Mouse (Mus musculus) ES-Bruce4 (cell line): ENCODE data around the gene Slc35f1. TPM values are rescaled to one million over a fixed set of nuclear protein-coding genes. Genes with fewer than 3 reads are reported as not detected.
A peak's percentile ranks its signal among the peaks of the same experiment; 100 is the strongest.

Source experiments
- H3K27ac ChIP-seq: 2 replicates; pipeline ENCODE4 v1.5.1; 2012; ENCODE audit warnings: low read length, inconsistent platforms; ENCODE audit not compliant: insufficient read depth
- H3K27me3 ChIP-seq: 2 replicates; pipeline ENCODE4 v1.6.1; 2012; ENCODE audit warnings: mild to moderate bottlenecking, low read length, inconsistent platforms; ENCODE audit not compliant: control insufficient read depth, poor library complexity, insufficient read depth, severe bottlenecking
- H3K36me3 ChIP-seq: 2 replicates; pipeline ENCODE4 v1.6.1; 2012; ENCODE audit warnings: inconsistent platforms, mild to moderate bottlenecking, low read length, moderate library complexity; ENCODE audit not compliant: control insufficient read depth, poor library complexity, insufficient read depth, severe bottlenecking
- H3K4me1 ChIP-seq: one replicate; pipeline ENCODE4 v1.8.1; 2011; ENCODE audit warnings: low read length; ENCODE audit not compliant: control insufficient read depth, insufficient read depth
- H3K4me3 ChIP-seq: 2 replicates; pipeline ENCODE4 v1.5.1; 2011; ENCODE audit warnings: low read depth, mild to moderate bottlenecking, low read length
- H3K9ac ChIP-seq: 2 replicates; pipeline ENCODE4 v1.6.1; 2012; ENCODE audit warnings: low read depth, mild to moderate bottlenecking, inconsistent platforms; ENCODE audit not compliant: poor library complexity, severe bottlenecking
- H3K9me3 ChIP-seq: replicated peaks from 2 replicates; pipeline ENCODE4 v1.6.1; 2012; ENCODE audit warnings: mild to moderate bottlenecking, low read length, inconsistent platforms; ENCODE audit not compliant: control insufficient read depth, poor library complexity, insufficient read depth, severe bottlenecking
- CTCF ChIP-seq: IDR thresholded peaks from one replicate; pipeline ENCODE4 v1.8.1; 2011; ENCODE audit warnings: low read depth, low read length
- EP300 ChIP-seq: IDR thresholded peaks from 2 replicates; pipeline ENCODE4 v1.6.1; 2011; ENCODE audit warnings: low read depth, low read length; ENCODE audit not compliant: insufficient read depth
- POLR2A ChIP-seq: IDR thresholded peaks from one replicate; pipeline ENCODE4 v1.8.1; 2011; ENCODE audit warnings: low read length; ENCODE audit not compliant: insufficient read depth
- polyA plus RNA-seq: library from polyadenylated mRNA; stranded (reverse); fragments of >200 nt; gene quantifications from 2 replicates; pipeline ENCODE4 v1.2.4, GENCODE M21; 2011; ENCODE audit warnings: low read depth; ENCODE audit not compliant: missing spikeins, insufficient read depth, insufficient read length

The Slc35f1 gene
- polyA plus RNA-seq, 1 experiment, result 1.1 TPM

DNA sequence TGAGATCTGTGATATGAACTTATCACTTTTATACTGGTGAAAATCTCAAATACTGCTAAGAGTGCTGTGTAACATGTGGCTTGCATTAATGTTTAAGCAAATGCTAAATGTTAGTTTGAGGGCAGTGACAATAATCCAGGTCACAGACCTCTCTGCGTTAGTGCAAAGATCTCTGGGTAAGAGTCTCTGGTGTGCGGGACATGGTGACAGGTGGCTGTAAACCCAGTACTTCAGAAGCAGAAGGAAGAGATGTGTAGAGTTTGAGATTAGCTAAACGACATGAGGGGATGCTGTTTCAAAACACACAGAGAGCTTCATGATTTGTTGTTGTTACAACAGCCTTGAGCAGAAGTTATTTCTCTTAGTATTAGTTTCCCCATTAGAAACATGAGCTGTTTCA lies 406.1 kb downstream of the Slc35f1 start:
- no peaks in the 10 kb centered on the region for H3K27me3 ChIP-seq
- H3K9me3 ChIP-seq, result no peaks in the 10 kb centered on the region
- no peaks in the 10 kb centered on the region for H3K36me3 ChIP-seq
- H3K27ac ChIP-seq, result no peak overlapping the region
- no peak overlapping the region for H3K9ac ChIP-seq
- no peak for TF ChIP-seq POLR2A
- TF ChIP-seq CTCF, result no peak
- TF ChIP-seq EP300, result no peak
- H3K4me3 ChIP-seq, result no peak overlapping the region
- H3K4me1 ChIP-seq, result no peaks in the 10 kb centered on the region

GRCm38 (mm10) chr10:53100881-53101280 lies 410.5 kb downstream of the Slc35f1 start:
- H3K27ac ChIP-seq, result no peak overlapping the region
- no peaks in the 10 kb centered on the region for H3K36me3 ChIP-seq
- H3K9ac ChIP-seq, result no peak overlapping the region
- H3K9me3 ChIP-seq, result no peaks in the 10 kb centered on the region
- H3K4me1 ChIP-seq, result no peaks in the 10 kb centered on the region
- H3K27me3 ChIP-seq, result no peaks in the 10 kb centered on the region
- H3K4me3 ChIP-seq, result no peak overlapping the region
- TF ChIP-seq CTCF (no peak), EP300 (no peak), POLR2A (no peak)

GRCm38 (mm10) chr10:53101412-53101811 lies 411.1 kb downstream of the Slc35f1 start:
- H3K9me3 ChIP-seq, result no peaks in the 10 kb centered on the region
- no peaks in the 10 kb centered on the region for H3K36me3 ChIP-seq
- TF ChIP-seq EP300 (no peak), CTCF (no peak), POLR2A (no peak)
- H3K4me1 ChIP-seq, result no peaks in the 10 kb centered on the region
- no peaks in the 10 kb centered on the region for H3K27me3 ChIP-seq
- no peak overlapping the region for H3K4me3 ChIP-seq
- H3K27ac ChIP-seq, result no peak overlapping the region
- H3K9ac ChIP-seq, result no peak overlapping the region

DNA sequence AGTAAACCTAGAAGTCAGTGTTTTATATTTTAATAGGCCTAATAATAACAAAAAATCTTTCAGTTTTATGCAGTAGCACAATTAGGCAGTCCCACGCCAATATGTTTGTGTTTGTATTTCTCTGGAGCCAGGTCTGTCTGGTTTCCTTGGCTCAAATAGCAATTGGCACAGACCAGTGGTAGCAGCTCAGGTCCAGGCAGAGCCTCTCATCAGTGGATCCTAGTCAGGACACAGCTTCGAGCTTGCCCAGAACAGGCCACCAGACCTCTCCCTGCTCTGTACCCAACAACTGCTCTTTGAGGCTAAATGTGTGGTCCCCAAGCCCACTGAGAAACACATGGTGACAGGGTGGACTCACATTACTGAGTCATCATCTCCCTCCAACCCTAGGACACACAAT lies 412.1 kb downstream of the Slc35f1 start:
- H3K27me3 ChIP-seq, result no peaks in the 10 kb centered on the region
- H3K36me3 ChIP-seq, result no peaks in the 10 kb centered on the region
- H3K9me3 ChIP-seq, result no peaks in the 10 kb centered on the region
- TF ChIP-seq CTCF (no peak), EP300 (no peak), POLR2A (no peak)
- H3K9ac ChIP-seq, result no peak overlapping the region
- no peak overlapping the region for H3K27ac ChIP-seq
- H3K4me1 ChIP-seq, result no peaks in the 10 kb centered on the region
- no peak overlapping the region for H3K4me3 ChIP-seq

- H3K4me3 ChIP-seq, result no peak overlapping the region
- TF ChIP-seq EP300 (no peak), CTCF (peak; percentile 66)
- no peaks in the 10 kb centered on the region for H3K9me3 ChIP-seq
- no peak overlapping the region for H3K9ac ChIP-seq
- no peak overlapping the region for H3K27ac ChIP-seq
- no peaks in the 10 kb centered on the region; the same call in 1 of the 2 replicates for H3K27me3 ChIP-seq
- H3K36me3 ChIP-seq, result no peaks in the 10 kb centered on the region
- H3K4me1 ChIP-seq, result no peaks in the 10 kb centered on the region
Measured at GRCm38 (mm10) chr10:53115028-53115427, 424.7 kb downstream of the Slc35f1 start.

DNA sequence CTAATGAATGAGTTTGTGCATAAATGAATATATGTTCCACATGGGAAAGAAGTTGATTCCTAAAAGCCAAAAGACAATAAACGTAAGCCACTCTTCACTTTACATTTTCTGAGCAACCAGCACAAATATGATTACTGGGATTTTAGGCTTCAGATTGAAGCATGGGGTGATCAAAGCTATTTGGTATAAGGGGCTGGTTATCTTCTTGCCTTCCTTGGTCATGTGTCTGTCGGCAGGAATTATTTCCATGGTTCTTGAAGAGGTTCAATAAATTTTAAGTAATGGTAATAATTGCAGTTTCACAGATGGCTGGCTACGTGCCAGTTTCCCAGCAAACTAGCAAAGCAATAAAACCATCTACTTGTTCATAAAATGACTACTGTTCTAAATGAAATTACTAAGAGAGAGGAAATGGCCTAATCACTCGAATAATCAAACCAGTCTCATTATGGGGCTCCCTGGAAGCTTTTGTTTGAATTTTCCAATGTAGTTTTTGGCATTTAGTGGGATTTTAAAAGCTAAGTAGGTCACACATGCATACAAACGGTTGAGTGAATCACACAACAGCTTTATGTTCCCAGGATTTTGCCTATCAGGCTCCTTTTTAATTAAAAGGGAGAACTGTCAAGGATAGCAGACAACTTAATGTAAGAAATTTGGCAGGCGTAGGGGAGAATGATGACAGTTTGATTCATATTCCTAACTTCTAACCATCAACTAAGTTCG lies 425.5 kb downstream of the Slc35f1 start:
- H3K4me1 ChIP-seq, result no peaks in the 10 kb centered on the region
- H3K36me3 ChIP-seq, result no peaks in the 10 kb centered on the region
- H3K27me3 ChIP-seq, result no peaks in the 10 kb centered on the region; the same call in 1 of the 2 replicates
- H3K9ac ChIP-seq, result no peak overlapping the region
- H3K4me3 ChIP-seq, result no peak overlapping the region
- no peaks in the 10 kb centered on the region for H3K9me3 ChIP-seq
- no peak for TF ChIP-seq POLR2A
- H3K27ac ChIP-seq, result no peak overlapping the region
